Mouse (Mus musculus): ENCODE results near the gene Sh3kbp1. TPM values are rescaled to one million over a fixed set of nuclear protein-coding genes. Genes with fewer than 3 reads are reported as not detected.

The Sh3kbp1 gene
- polyA plus RNA-seq, 2 experiments from 2014 or later: 330 to 401 TPM

DNA sequence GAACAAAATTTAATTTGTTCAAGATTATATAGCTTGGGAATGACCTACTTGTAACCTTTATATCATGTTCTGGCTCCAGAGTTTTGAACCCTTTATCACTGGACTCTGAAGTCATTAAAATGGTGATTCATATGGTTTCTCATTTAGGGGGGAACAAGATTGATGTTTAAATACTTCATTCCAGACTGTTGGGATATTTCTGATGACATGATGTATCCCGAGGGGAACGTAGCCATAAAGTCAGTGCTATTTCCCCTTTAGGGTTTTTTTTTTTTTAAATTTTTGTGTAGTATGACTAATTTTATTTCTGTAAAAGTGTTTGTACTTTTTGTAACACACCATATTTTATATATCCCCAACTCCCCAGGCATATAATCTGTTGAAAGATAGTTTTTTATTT is 212.7 kb downstream of the Sh3kbp1 start:
- no peak for ATAC-seq

DNA sequence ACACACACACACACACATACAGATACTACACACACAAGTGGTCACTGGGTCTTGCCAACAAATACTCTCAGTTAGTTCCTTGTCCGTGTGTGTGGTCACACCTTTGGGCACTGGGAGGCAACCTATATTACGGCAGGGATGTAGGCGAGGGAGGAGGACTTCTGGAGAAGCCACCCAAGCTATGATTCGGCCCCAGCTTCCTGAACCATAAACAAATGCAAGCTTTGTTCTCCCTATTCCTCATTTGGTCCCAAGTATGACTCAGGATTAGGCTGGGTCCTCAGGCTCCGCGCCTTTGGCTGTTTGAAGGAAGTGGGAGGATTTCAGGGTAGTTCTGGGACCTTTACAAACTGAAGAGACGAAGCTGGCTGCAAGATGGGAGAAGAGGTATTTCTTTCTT is 213.2 kb downstream of the Sh3kbp1 start:
- no peak for ATAC-seq

DNA sequence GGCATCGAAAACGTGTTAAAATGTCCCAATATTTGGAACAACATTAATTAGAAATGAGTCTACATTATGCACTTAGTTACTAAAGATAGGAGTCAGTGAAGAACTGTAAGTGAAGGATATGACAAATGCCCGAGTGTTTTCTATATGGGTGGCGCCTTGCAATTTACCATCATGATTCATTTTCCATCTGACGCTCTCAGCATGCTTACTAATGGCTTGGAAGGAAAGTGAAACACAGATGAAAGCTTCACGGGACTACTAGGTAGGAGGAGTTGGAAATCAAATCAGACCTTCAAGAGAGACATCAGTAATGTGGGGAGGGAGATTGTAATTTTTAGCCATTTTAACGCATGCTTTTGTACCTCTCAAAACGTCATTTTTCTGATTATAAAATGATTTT is 223.7 kb downstream of the Sh3kbp1 start:
- ATAC-seq: no peak

DNA sequence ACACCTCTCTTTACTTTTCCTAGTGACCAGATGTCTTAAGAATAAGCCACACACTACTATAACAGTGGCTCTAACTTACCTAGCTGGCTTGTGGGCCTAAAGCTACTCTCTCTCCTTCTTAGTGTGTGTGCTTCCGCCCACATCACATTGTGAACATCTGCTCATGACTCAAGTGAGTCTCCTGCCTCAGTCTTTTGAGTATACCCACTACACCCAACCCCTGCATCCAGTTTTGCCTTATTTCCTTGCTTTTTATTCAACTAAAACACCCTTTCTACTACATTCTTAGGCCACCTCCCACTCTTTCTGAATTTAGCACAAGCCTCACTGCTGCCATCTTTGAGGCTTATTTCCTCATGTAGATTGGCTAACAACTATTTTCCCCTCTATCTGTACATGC is 229.8 kb downstream of the Sh3kbp1 start:
- no peak for ATAC-seq

DNA sequence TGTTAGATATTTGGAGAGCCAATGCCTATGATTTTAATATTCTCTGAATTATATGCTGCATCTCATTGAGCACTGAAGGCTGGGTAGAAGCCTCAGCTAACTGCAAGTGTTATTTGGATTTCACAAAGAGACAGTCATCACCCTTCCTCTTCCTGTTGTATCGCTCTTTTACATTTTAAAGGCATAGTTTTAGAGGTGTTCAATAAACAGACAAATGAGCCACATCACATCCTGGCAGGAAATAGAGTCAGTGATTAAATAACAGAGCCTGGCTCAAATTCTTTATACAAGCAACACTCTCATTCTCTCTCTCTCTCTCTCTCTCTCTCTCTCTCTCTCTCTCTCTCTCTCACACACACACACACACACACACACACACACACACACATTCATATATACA is 231.1 kb downstream of the Sh3kbp1 start:
- peak; percentile 78 for ATAC-seq

DNA sequence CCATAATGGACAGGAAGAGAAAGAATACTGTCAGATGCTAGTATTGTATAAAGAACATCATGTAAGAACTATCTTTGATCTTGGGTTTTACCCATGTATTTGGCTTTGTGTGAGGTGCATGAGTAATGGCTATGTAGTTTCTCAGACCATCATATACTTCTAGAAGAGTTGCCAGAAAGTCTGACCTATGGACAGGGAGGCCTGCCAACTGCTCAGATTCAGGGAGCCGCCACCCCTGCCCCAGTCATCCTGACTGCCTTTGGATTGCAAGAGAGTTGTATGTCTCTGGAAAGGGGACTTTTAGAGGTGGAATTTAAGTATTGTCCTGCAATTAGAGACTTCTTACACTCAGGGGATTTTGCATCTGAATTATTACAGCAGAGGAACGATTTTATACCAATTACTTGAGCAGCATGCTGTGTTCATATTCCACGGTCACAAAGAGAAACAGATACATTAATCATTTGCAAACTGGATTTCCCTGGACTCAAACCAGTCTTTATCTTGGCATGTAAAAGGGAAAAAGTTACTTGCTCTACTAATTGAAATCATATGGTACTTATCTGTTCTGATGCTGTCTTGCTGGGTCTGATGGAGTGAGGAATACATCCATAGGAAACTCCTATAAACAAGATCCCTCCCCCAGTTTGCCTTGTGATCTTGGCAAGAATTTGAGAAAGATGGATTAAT is 233.9 kb downstream of the Sh3kbp1 start:
- no peak for ATAC-seq

DNA sequence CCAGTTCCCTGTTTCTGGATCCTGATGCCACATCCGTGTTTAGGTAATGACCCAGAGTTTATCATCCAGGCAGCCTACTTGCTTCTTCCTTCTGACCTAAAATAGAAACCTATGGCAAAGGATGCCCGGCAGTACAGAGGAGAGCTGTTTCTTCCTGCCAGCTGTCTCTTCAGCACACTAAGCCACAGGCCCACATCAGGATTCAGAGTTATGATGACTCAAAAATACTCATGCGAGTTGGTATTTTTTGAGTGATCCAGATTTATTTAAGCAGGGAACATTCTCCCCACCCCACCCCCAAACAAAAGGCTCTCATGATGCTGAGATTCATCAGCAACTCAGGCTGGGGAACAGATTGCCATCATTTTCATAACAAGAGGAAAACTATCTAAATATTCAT is 240.6 kb downstream of the Sh3kbp1 start:
- ATAC-seq: no peak

DNA sequence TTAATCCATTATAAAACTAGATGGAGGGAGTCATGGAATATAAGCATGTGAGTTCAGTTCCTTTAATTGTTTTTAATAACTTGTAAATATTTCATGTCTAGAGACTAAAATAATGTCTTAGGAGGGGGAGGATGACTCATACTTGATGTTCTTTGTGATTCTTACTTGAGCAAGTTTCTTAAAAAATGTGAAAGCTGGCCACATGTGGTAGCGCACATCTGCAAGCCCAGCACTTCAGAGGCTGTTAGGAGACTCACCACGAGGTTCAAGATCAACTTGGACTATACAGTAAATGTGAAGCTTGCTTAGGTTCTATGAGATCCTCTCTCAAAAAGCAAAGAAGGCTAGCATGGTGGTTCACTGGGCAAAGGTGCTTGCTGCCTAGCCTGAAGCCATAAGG is 245.4 kb downstream of the Sh3kbp1 start:
- no peak for ATAC-seq

DNA sequence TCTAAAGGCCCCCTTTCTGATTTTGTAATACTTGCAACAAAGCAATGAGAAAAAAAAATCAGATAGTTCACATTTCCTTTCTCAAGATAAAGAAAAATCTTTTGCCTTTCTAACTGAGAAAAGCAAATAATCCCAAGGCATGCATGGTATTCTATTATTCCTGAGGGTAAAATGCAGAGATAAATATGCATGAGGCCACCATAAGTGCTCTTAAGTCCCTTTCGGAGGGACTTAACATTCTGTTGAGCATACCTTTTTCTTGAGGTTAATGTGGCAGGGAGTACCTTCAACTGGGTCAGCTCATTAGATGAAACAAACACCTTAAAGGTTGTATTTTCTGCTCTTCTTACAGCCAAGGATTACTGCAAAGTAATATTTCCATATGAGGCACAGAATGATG is 250.7 kb downstream of the Sh3kbp1 start:
- ATAC-seq: no peak

DNA sequence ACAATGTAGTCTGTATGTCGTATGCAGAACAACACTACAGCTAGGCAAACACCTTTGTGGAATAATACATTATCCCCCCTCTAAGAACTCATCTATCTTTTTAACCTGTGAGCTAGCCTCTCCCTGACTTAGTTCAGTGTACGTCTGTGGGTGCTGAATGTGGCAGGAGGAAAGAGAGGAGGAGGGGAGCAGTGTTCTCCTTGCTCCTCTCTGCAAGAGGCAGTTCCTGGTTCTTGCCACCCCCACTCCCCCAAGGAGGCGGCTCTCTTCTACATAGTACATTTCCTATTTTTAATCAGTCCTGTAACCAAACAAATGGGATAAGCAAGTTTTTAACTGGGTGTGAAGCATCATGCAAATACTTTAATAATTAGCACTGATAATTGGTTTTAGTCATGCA is 252.4 kb downstream of the Sh3kbp1 start:
- no peak for ATAC-seq

DNA sequence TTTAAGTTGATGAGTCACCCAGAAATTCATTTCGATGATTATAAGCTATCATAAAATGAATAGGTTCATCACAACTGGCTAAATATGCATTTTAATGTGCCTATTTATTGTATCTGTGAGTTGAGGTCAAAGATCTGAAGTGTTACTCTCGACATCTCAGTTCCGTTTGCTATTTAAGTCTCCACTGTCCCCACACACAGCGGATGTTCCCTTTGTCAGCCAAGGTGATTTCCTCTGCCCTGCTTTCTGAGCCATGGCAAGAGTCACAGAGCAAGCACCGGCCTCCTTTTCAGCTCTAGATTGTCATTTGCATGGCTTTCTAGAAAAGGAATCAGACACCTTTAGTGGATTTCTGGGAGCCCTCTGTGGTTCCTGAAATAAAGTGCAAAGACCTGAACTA is 254.5 kb downstream of the Sh3kbp1 start:
- peak; percentile 32 for ATAC-seq

DNA sequence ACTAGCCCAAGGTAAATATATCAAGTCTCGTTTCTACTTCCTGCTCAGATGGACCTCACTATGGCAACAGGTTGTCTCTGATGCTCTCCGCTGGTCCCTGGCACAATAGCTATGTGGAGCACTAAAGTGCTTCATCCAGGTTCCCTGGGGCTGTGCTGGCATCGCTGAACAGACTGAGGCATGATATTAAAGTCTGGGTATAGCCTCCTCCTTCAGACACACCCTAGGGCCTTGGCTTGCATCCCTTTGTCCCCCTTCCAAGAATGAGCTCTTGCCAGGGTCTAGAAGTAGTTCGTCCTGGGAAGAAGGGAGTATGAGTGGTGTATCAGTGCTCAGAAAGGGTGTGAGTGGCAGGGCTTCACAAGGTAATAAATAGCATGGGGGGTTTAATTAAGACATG is 269.5 kb downstream of the Sh3kbp1 start:
- ATAC-seq: no peak

DNA sequence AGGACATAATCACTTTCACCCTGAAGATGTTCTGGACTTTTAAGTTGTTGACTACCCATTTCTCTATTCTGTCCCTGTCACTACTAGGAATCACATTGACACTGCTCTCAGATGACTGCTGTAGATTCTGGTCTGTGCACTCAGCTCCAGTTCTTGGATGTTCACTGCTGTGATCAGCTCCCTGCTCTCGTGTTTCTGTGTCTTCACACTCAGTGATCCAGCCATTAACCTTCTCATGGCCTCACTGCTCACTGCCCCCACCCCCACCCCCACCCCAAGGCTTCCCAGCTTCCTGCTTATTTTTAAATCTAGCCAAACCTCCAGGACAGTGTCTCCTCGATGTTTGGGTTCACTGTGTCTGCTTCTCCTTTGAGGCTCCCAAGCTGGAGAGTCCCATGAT is 271.0 kb downstream of the Sh3kbp1 start:
- no peak for ATAC-seq

DNA sequence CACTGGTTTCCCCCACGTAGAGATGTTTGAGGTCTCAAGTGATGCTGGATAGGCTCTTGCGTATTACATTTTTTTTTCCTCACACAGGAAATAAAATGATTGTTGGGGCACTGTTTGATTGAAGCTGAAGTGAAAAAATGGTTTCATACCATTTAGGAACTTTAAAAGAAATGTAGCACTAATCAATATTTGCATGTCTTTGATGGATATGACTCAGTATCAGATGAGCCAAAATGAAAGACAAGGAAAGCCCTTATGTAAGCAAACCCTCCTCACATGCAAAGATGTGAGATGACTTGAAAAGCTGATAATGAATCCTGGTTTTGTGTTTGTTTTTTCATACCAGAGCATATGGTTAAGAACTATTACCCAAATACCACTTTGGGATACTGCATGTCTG is 272.0 kb downstream of the Sh3kbp1 start:
- peak; percentile 79 for ATAC-seq

DNA sequence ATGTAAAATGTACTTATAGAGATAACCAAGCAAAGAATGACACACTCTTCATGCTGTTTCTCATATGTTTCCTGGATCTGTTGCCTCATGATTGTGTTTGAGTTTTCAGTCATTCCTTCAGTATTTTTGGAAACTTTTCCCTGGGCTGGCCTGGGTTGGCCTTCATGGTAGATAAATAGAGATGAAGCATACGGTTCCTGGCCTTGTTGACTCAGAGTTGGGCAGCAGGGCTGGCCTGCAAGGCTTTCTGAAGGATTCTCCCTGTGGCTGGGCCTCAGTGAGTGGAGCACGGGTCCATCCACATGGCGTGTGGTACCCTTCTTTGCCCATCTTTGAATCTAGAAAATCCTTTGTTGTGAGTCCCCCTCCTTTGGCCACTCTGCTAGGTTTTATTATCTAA is 276.3 kb downstream of the Sh3kbp1 start:
- no peak for ATAC-seq

DNA sequence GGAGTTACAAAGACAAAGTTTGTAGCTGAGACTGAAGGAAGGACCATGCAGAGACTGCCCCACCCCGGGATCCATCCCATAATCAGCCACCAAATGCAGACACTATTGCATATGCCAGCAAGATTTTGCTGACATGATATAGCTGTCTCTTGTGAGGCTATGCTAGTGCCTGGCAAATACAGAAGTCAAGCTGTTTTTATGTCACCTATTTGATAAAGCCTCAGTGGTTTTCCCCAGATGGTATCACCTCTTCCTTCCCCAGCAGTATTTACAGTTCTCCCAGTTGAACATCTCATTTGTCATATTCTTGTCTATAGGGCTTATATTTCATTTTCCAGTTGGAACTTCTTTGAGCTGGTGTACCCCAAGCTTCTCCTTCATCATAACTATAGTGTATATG is 280.6 kb downstream of the Sh3kbp1 start:
- no peak for ATAC-seq

DNA sequence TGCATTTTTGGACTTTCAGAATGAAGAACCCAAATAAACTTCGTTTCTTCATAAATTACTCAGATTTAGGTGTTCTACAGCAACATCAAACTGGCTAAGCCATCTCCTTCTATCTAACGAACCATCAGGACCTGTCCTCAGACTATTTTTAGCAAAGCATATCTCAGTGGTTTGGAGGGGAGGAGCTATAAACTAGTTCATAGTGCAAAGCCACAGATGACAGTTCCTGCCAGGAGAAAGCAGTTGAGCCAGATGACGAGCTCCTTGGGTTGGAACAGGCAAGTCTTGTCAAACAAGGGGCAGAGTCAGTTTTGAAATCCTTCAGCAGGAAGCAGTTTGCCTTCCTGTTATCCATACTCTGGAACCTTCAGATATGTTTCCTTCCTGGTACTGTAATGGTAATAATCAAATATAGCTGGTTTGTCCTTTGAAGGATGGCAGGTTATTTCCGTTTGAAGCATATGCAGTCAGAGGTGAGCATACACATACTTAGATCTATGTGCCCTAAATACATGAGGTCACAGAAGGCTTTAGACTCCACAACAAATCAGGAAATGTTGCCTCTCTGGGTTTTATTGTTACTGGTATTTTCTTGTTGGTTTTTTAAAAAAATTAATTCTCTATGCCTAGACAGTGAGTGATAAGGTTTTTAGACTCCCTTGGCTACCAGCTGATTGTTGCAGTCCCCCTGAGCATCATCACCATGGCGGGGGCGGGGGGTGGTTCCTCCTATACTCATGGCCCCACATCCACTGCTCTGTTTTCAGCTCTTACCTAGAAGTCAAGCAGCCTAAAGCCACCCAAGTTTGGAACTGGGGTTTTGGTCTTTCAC is 282.6 kb downstream of the Sh3kbp1 start:
- peak; percentile 78 for ATAC-seq

DNA sequence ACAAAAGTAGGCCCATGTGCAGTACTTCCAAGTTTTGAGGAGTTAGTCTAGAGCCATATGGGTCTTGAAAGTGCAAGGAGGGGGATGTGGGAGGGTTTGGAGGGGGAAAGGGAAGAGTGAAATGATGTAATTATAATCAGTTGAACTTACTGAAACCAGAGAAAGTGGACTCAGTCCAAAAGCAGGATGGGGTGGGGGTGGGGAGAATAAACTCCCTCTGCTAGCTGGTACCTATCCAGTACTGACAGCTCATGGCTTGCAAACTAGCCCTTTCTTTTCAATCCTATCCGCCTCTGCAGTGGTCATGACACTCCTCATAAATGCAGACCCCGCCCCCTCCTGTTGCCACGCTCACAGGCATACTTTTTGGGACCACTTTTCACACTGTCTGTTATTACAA is 283.5 kb downstream of the Sh3kbp1 start:
- no peak for ATAC-seq

DNA sequence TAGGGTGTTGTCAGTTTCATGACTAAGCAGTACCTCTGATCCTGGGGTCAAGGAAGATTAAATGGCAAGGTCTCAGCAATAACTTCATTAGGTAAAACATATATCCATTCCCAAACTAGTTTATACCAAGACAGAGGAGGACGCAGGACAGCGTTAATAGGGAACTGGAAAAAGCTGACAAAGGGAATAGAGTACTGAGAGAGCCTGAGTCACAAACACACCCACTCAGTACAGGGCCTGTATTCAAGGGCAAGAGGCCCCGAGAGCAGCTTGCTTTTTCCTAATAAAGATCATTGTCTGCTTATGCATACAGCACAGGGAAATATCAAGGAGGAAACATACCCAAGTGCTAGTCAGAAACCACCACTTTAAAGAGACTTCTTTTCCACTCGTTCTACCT is 284.5 kb downstream of the Sh3kbp1 start:
- ATAC-seq: no peak

DNA sequence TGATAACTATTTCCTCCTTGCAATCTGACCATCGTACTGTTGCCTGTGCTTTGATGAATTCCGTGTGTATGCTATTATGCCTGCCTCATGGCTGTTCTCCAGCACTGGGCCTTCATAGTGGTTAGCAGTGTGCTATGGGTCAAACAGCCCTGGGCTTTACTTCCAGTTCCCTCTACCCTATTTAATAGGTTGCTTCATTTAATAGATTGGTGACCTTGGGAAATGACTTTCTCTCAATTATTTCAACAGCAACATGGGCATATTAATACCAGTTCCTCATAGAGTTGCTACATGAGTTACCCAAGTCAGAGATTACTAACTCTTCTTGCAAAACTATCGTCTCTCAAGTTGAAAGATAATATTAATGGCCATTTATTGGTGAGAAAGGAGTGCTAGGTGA is 285.0 kb downstream of the Sh3kbp1 start:
- no peak for ATAC-seq

DNA sequence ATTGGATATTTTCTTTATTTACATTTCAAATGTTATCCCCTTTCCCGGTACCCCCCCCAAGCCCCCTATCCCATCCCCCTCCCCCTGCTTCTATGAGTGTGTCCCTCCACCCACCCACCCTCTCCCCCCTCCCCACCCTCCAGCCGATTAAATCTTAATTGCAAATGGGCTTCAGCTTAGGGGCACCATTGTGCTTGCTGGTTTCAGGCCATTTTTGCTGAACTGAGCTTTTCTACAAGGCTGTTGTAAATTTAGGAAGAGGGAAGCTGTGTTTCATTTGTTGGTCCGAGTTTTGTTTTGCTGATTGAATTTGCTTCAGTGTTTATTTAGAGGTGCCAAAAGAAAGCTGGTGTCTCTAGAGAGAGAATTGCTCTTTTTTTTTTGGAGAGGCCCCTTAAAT is 286.4 kb downstream of the Sh3kbp1 start:
- ATAC-seq: no peak

DNA sequence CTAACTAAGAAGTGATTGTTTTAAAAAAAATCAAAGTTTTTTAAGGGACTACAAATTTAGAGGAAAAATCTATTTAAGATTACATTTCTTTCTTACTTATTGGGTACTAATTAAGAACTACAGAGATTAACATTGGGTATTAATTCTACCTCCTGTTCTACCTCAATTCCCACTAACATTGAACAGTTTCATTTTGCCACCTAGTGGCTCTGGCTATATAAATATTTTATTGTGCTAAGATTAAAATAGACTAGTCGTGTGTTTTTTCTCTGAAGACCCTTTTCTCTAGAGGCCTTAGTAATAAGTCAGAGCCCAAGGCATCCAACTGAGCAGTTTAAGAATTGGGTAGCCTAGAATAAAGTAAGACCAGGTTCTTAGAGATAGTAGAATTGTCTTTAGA is 288.1 kb downstream of the Sh3kbp1 start:
- ATAC-seq: no peak

DNA sequence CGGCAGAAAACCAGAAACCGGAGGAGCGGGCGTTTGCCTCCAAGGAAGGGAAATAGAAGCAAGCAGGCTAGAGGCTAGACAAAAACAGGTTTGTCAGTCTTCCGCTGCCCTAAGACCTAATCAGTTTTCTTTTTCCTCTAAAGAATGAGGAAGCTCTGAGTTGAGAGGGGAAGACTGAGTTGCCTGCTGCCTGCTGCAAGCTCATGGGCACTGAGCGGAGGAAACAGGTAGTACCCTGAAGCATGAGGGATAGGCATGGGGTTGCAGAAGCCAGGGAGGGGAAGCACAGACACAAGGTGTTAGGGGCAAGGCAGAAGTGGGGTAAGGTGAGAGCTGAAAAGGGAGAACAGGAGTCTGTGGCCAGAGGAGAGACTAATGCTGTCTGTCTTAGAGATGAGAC is 297.7 kb downstream of the Sh3kbp1 start:
- no peak for ATAC-seq

DNA sequence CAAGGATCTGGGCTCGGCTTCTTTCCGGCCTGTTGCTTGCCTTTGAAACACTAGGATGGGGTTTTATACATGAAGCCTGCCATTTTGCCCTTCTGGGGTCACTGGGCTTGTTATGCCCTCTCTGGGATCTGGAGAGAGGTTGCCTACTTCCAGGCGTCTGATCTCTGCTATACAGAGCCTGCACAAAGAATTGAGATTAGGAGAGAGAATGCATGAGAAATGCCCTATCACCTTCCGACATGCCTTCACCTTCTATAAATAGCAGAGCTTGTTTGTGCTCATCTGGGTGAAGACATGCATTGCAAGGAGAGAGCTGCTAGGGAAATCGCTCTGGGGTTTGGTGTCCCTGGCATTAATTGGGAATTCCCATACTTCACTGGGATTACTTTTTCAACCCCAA is 301.1 kb downstream of the Sh3kbp1 start:
- ATAC-seq: no peak

DNA sequence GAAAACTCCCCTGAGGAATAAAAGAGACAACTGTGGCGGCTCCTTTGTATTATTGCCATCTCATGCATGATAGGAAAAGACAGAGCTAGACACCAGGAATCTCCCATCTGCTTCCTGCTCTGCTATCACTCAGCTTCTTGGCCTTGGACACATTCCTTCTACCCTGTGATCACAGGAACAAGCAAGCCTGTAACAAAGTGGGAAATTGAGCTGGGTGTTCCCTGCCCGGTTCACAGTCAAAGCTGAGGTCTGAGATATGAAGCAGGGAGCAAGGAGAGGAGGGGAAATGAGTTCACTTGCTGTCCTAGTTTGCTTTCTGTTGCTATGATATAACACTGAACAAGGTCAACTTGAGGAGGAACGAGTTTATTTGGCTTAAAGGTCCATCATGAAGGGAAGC is 301.8 kb downstream of the Sh3kbp1 start:
- ATAC-seq: no peak
